Mouse (Mus musculus) spleen, adult 2 months (tissue): ENCODE data around the gene Bicra.

Source experiments
- CTCF ChIP-seq: fragments of 200-500 bp; IDR thresholded peaks from 2 replicates; pipeline ENCODE4 v1.5.1; 2011; ENCODE audit warnings: mild to moderate bottlenecking, inconsistent platforms; ENCODE audit not compliant: insufficient read depth, insufficient read length, insufficient replicate concordance; ENCODE audit errors: extremely low read depth
- POLR2A ChIP-seq: fragments of 200-500 bp; IDR thresholded peaks from 2 replicates; pipeline ENCODE4 v1.6.1; 2011; ENCODE audit warnings: low read depth, low read length, inconsistent platforms

DNA sequence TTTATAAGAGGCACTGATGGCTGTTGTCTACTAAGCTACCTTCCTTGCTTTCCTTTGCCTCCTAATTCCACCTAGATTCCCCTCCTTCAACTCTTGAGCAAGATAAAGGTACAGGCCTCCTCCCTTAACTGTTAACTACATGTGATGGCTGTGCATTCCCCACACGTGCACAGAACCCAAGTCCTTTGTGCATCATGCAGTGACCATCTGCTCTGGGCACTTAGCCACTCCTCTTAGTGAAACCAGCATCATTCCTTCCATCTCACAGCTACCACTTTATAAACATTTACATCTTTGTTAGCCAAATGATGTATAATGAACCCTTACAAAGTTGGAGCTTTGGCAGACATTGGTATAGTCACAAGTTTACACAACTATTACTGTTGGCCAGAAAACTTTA lies 32.2 kb upstream of the Bicra start:
- TF ChIP-seq CTCF (no peak), POLR2A (no peak)
